Mouse (Mus musculus) heart, embryonic 11.5 days (tissue): ENCODE results near the gene Sema4a. TPM values are rescaled to one million over a fixed set of nuclear protein-coding genes. Genes with fewer than 3 reads are reported as not detected.

ENCODE experiments used
- ATAC-seq: fragments of 200-750 bp; cut with Nextera tagmentation; replicated peaks from 2 replicates; pipeline ENCODE4 v1.8.0; 2017; ENCODE audit warnings: moderate library complexity; ENCODE audit not compliant: insufficient number of reproducible peaks, low FRiP score, low TSS enrichment
- H3K27ac ChIP-seq: fragments of 300-500 bp; sonication (generic); 2 replicates; pipeline ENCODE4 v1.5.1; 2014; ENCODE audit warnings: mild to moderate bottlenecking, low read depth, low read length
- H3K27me3 ChIP-seq: fragments of 300-500 bp; sonication (generic); 2 replicates; pipeline ENCODE4 v1.6.1; 2014; ENCODE audit warnings: mild to moderate bottlenecking, low read length, mixed read lengths; ENCODE audit not compliant: control insufficient read depth, insufficient read depth
- H3K36me3 ChIP-seq: fragments of 300-500 bp; sonication (generic); 2 replicates; pipeline ENCODE4 v1.6.1; 2014; ENCODE audit warnings: mild to moderate bottlenecking, low read length, moderate library complexity, mixed read lengths; ENCODE audit not compliant: control insufficient read depth, insufficient read depth
- H3K4me1 ChIP-seq: fragments of 300-500 bp; sonication (generic); 2 replicates; pipeline ENCODE4 v1.6.1; 2014; ENCODE audit warnings: low read length; ENCODE audit not compliant: control insufficient read depth, insufficient read depth
- H3K4me2 ChIP-seq: fragments of 300-500 bp; sonication (generic); 2 replicates; pipeline ENCODE4 v1.6.1; 2014; ENCODE audit warnings: mild to moderate bottlenecking, moderate library complexity
- H3K4me3 ChIP-seq: fragments of 300-500 bp; sonication (generic); 2 replicates; pipeline ENCODE4 v1.5.1; 2014; ENCODE audit warnings: low read depth, low read length
- H3K9ac ChIP-seq: fragments of 300-500 bp; sonication (generic); 2 replicates; pipeline ENCODE4 v1.6.1; 2014; ENCODE audit warnings: mild to moderate bottlenecking, low read depth, low read length, moderate library complexity
- H3K9me3 ChIP-seq: fragments of 300-500 bp; sonication (generic); replicated peaks from 2 replicates; pipeline ENCODE4 v1.6.1; 2016; ENCODE audit warnings: low read length; ENCODE audit not compliant: control insufficient read depth
- WGBS: fragments of 180-500 bp; shearing (Covaris S2); extraction: QIAGEN DNeasy Blood & Tissue Kit; methylation state at CpG from one replicate; pipeline ENCODE4 v1.1.7; 2014; ENCODE audit not compliant: insufficient replicate concordance; 5-methylcytosine and 5-hydroxymethylcytosine counted together
- polyA plus RNA-seq: library from polyadenylated mRNA; unstranded; fragments of >200 nt; fragmentation: Nextera tagmentation; extraction: Ambion mirVana; gene quantifications from 2 replicates; pipeline ENCODE4 v1.2.1, GENCODE M21; 2014

The Sema4a gene
- 0.80 and 0.92 TPM in 2 replicates for polyA plus RNA-seq

DNA sequence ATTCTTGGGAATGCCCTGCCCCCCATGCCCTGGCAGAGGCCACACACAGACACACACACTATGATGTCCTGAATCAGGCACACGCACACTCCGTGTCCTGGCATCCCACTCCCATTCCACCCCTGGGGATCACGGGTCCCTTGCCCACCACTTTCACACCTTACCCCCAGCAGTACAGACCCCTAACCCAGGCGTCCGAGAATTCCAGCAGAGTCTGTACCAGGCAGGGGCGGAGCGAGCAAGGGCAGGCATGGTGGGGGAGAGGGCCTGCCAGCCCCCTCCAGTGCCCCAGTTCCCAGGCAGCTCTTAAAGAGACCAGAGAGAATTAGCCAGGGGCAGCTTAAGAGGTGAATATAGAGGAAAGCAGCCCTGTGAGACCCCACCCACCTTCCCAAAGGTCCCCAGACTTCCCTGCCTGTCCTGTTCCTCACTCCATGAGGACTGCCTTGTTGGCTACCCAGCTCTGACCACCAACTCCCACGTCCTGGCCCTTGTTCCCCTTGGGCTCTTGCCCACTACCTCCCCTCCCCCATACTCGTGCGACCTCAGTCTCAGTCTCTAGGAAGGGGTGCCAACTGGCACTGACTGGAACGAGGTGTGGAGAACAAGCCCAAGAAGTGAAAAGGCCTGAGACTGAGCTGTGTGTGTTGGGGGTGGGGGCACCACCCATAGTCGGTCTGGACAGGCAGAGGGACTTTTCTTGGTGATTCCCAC lies at the start of gene Sema4a:
Sema4a (minus strand) TSS at position 200 of the 714 bp plus-strand sequence.
- Histone ChIP-seq H3K27me3 (peaks cover 31% of the 10 kb centered on the region), H3K4me3 (no peak within 1 kb of the TSS), H3K36me3 (no peaks in the 10 kb centered on the region), H3K9ac (no peak within 1 kb of the TSS), H3K4me2 (no peak within 1 kb of the TSS), H3K27ac (no peak within 1 kb of the TSS), H3K4me1 (no peaks in the 10 kb centered on the region), H3K9me3 (no peaks in the 10 kb centered on the region)
- WGBS: 40% methylated on average over 12 of the region's 12 CpGs
- ATAC-seq: no peak

- Histone ChIP-seq H3K36me3 (no peaks in the 10 kb centered on the region), H3K4me2 (peak within 1 kb of the TSS; percentile 68), H3K4me3 (peak within 1 kb of the TSS; percentile 41), H3K27me3 (no peaks in the 10 kb centered on the region), H3K9ac (peak within 1 kb of the TSS; percentile 58), H3K4me1 (peaks cover 32% of the 10 kb centered on the region), H3K27ac (peak within 1 kb of the TSS; percentile 87), H3K9me3 (no peaks in the 10 kb centered on the region)
- ATAC-seq: peak; percentile 90
- under 1% methylated on average over 31 of the region's 31 CpGs for WGBS
Observed at GRCm38 (mm10) chr3:88509692-88510420, 48.9 kb upstream of the Sema4a start, which contains the start of gene Lmna. TSS of gene Lmna (minus strand) at chr3:88509956.

GRCm38 (mm10) chr3:88509250-88509649 lies 48.3 kb upstream of the Sema4a start:
- peak overlapping the region; percentile 58 for H3K9ac ChIP-seq
- peaks cover 31% of the 10 kb centered on the region for H3K4me1 ChIP-seq
- ATAC-seq: no peak
- H3K4me3 ChIP-seq: peak overlapping the region; percentile 41
- peak overlapping the region; percentile 68 for H3K4me2 ChIP-seq
- WGBS: 68% methylated on average over 3 of the region's 3 CpGs
- H3K36me3 ChIP-seq: no peaks in the 10 kb centered on the region
- no peaks in the 10 kb centered on the region for H3K27me3 ChIP-seq
- H3K27ac ChIP-seq: peak overlapping the region; percentile 87
- H3K9me3 ChIP-seq: no peaks in the 10 kb centered on the region

DNA sequence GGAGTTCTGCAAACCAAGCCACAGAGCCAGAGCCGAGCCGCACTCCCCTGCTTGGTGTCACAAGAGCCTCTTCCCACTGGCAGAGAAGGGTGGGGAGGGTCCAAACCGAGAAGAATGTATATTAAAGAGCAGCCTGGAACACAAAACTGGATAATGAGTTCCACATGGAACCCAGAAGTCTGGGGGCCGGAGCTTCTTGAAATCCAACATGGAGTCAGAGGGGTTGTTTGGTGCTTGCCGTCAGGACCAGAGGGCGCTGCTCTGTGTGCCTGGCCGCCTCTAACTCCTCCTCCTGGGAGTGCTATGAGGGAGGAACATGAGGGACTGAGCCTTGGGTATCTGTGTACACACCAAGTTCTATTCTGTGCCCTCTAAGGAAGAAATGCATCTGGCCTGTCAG lies 44.8 kb upstream of the Sema4a start:
- Histone ChIP-seq H3K9ac (no peak overlapping the region), H3K27ac (no peak overlapping the region), H3K4me3 (no peak overlapping the region), H3K9me3 (no peaks in the 10 kb centered on the region), H3K27me3 (no peaks in the 10 kb centered on the region), H3K4me2 (no peak overlapping the region), H3K4me1 (peaks cover 36% of the 10 kb centered on the region), H3K36me3 (no peaks in the 10 kb centered on the region)
- WGBS: 53% methylated on average over 7 of the region's 7 CpGs
- ATAC-seq: no peak

- Histone ChIP-seq H3K27ac (no peak overlapping the region), H3K4me1 (peaks cover 37% of the 10 kb centered on the region), H3K36me3 (no peaks in the 10 kb centered on the region), H3K4me2 (no peak overlapping the region), H3K9me3 (no peaks in the 10 kb centered on the region), H3K4me3 (no peak overlapping the region), H3K27me3 (no peaks in the 10 kb centered on the region), H3K9ac (no peak overlapping the region)
- 66% methylated on average over 6 of the region's 6 CpGs for WGBS
- no peak for ATAC-seq
Observed at GRCm38 (mm10) chr3:88505081-88505480, 44.1 kb upstream of the Sema4a start.

GRCm38 (mm10) chr3:88503881-88504746 lies 43.1 kb upstream of the Sema4a start:
- H3K27ac ChIP-seq: no peak overlapping the region
- no peaks in the 10 kb centered on the region for H3K9me3 ChIP-seq
- no peak overlapping the region for H3K4me3 ChIP-seq
- peaks cover 32% of the 10 kb centered on the region for H3K4me1 ChIP-seq
- no peaks in the 10 kb centered on the region for H3K27me3 ChIP-seq
- no peaks in the 10 kb centered on the region for H3K36me3 ChIP-seq
- 50% methylated on average over 8 of the region's 8 CpGs for WGBS
- 0 out of 2 replicates have a peak overlapping the region, but pooled peaks have one; percentile 5 for H3K9ac ChIP-seq
- no peak overlapping the region; the same call in 1 of the 2 replicates for H3K4me2 ChIP-seq
- no peak for ATAC-seq

DNA sequence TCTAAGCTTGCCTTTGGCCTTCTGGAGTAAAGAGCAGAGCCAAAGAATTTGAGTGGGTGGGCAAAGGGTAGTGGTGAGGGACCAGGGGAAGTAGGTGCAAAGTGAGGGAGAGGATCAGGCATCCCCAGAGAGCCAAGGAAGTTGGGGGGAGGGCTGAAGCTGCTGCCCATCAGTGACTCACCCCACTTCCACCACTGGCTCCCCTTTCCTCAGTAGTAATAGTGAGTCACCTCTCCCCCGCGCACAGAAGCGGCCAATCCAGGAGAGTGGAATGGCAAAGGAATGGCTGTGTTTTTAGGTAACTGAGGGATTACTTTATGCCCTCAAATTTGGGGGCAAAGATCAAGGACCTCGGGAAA lies 42.5 kb upstream of the Sema4a start:
- Histone ChIP-seq H3K36me3 (no peaks in the 10 kb centered on the region), H3K9ac (no peak overlapping the region), H3K4me3 (peak overlapping the region; percentile 89), H3K4me2 (peak overlapping the region; percentile 100), H3K4me1 (peaks cover 32% of the 10 kb centered on the region), H3K9me3 (no peaks in the 10 kb centered on the region), H3K27me3 (no peaks in the 10 kb centered on the region), H3K27ac (0 out of 2 replicates have a peak overlapping the region, but pooled peaks have one; percentile 7)
- 7% methylated on average over 4 of the region's 4 CpGs for WGBS
- no peak for ATAC-seq
